Mouse (Mus musculus) left cerebral cortex, postnatal 14 days (tissue): ENCODE measurements around the gene Rcor3. TPM values are rescaled to one million over a fixed set of nuclear protein-coding genes. Genes with fewer than 3 reads are reported as not detected.

Source experiments
- DNase-seq, 2 experiments: peaks; one replicate each; pipeline ENCODE4 v3.0.0; 2021 to 2022; ENCODE audit warnings: low spot score in 2 of 2, mixed read lengths in 1 of 2
- intact Hi-C: fragments of 180-260 bp; cut with DNase I; formaldehyde crosslinking; loops from one replicate; pipeline ENCODE4 v1.15.1; 2025
- total RNA-seq, 2 experiments: library from RNA; stranded (reverse); gene quantifications; 2 replicates each; pipeline ENCODE4 v1.2.3; 2021

The Rcor3 gene
- total RNA-seq, 2 experiments from 2014 or later = 31.3 to 32.1 TPM

DNA sequence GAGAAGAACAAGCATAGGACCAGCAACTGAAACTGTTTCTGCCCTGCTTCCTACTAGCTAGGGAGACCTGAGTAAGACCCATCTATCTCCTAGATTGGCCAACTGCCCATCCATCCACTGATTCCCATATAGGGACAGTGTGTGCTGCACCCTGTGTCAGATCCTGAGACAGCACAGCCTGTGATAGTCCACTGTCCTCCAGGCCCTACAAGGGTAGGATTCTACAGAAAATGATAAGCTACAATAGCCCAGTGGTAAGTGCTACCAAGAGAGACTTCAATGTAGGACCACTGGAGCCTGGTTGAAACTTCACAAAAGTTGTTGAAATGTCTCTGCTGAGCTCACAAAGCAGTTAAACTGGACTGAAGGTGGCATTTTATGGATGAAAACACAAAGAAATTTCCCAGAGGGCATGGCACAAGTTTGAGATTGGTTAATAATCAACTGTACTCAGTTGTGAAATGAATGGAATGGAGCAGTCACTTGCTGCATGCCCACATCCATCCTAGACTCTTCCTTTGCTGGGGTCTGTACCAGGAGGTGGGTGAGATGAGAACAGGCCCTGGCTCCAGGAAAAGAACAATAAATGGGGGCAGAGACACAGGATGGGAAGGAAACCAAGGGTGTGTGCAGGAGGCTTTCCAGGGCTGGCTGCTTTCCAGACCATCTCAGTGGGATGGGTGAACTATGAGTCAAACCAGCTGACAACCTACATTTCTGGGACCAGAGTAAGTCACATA, 60.9 kb downstream of the Rcor3 start:
- no peak for DNase-seq
- intact Hi-C loops = no loop called here

DNA sequence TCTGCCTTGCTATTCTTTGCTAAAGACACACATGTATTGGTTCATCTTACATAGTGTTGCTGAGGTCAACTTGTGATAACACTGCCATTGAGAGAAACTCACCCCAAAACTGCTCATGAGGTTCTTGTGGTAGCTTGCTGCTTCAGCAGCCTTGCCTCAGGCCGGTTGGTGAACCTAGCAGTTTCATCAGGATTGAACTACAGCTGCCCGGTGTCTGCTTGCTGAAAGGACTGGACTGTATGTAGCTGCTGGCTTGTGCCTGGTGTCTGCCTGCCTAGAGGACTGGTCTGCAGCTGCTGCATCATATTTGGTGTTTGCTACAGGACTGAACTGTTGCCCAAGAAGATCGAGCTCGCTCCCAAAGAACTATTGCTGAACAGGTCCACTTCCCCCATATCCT, 61.8 kb downstream of the Rcor3 start:
- intact Hi-C loops = no loop called here
- no peak for DNase-seq

DNA sequence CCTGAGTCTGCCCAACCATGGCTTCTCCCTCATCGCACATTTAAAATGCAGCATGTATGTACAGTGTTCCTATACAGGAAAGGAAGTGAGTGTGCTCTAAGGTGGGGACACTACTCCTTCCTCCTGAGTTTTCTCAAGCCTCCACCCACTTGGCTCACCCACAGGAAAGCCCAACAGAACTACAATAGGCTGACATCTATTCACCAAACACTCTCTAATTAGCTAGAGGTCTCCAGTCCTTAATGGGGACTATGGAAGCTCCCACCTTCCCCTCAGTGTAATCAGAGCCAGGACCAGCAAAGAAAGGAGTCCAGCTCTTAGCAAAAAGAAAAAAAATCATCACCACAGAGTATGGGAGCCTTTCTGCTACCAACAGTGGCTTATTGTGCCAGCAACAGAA, 63.0 kb downstream of the Rcor3 start:
- intact Hi-C loops = no loop called here
- no peak for DNase-seq

DNA sequence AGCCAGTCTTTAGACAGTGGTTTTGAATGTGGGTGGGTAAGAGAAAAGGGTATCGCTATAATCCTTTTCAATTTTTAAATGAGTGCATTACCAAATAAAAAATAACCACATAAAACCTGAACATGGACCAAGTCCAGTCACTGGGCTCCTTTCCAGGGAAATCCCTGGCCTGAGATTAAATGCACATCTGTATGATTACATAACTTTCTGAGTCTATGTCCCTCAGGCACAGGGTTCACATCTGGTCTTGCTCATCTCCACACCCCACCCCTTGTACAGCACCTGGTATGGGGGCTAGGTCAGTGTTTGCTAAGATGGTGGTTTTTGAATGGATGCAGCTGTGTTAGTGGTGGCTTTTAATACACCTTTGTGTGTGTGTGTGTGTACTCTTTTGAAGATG, 65.4 kb downstream of the Rcor3 start:
- intact Hi-C loops = no loop called here
- DNase-seq = no peak

DNA sequence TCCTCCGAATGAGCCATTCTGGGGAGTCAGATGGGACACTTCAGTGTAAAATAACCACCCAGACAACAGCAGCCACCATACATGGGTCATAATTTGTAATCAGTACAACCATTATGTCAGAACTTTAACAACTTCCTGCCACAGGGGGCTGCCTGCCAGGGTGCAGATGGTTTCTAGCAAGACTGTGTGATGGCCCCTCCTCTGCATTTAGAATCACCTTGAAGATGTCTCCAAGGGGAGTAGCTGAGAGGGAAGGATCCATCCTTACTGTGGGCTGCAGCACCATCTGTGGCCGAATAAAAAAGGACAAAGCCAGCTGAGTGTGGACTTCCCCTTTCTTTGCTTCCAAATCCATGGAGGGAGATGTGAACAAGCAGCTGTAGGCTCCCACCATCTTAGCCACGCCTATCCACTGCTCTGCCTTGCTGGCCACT, 67.2 kb downstream of the Rcor3 start:
- intact Hi-C loops = no loop called here
- DNase-seq = no peak

DNA sequence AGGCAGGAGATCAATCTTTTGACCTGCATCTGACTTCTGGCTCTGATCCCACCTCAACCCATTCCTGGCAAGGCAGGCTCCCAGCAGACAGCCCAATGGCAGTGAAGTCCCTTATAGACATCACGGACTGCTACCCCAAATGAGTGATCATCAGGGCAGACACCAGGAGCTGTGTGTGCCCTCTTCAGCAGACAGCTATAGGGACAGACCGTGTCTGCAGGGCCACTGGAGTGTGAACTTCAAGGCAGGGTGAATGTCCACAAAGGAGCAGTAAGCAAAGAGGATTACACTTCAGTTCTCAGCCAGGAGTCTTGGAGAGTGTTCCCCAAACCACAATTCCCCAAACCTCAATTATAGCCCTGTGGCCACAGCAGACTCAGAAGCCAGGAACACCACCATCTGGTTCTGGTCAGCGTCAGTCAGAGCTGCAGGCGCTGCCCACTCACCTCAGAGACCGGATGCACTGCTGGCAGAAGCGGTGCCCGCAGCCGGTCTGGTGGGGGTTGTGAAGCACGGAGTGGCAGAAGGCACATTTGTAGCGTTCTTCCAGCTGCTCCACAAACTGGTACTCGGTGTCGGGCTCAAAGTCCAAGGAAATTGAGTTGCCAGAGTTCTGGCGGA, 67.8 kb downstream of the Rcor3 start:
- intact Hi-C loops = no loop called here
- peak in 1 of 2 experiments; percentile 48 for DNase-seq

DNA sequence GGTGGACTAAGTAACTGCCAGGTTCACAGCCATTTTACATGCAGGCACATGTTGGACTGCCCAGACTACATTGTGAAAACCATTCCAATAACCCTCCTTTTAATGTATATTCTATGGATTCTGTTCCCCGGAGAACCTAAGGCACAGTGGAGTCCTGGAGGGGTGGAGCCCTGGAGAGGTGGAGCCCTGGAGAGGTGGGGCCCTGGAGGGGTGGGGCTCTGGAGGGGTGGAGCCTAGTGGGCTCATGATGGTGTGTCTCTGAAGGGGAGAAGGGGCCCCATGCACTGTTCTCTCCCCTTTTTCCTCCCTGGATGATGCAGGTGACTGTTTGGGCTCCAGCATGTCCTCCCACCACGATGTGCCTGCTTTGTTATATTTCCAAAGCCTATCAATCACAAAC, 69.7 kb downstream of the Rcor3 start:
- intact Hi-C loops = no loop called here
- DNase-seq = no peak

DNA sequence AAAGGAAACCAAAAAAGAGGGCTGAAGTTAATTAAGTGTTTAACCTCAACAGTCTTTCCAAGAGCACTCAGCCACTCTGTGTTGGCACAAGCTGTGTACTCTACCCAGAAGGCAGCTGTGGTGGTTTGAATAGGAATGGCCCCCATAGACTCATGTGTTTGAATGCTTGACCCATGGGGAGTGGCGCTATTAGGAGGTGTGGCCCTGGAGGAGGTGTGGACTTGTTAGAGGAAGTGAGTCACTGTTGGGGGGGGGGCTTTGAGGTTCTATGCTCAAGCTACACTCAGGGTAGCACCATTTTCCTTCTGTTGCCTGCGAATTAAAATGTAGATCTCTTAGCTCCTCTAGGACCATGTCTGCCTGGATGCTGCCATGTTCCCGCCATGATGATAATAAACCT, 70.9 kb downstream of the Rcor3 start:
- intact Hi-C loops = no loop called here
- DNase-seq = no peak

DNA sequence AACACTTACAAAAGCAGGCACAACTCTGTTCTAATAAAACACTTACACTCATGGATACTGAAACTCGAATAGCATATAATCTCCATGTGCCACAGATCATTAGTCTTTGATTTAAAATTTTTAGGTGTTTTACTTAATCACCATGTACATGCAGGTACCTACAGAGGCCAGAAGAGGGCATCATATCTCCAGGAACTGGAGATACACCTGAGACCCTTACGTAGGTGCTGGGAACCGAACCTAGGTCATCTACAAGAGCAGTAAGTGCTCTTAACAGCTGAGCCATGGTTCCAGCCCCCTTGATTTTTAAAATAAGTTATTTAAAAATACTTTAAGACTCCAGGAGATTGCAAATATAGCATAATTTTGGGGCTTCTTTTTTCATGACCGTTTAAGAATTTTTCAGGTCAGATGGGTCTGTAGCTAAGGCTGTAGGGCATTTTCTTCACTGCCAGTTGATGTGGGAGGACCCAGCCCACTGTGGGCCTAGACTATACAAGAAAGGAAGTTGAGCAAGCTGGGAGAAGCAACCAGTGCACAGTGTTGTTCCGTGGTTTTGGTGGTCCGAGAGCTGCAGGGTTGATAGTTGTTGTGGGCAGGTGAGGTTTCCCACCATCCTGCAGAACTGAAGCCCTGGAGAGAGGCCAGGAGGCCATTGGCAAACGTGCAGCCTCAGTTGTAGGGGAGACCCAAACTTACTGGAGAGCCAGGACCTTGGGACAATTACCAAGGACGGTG, 74.5 kb downstream of the Rcor3 start:
- intact Hi-C loops = no loop called here
- DNase-seq = no peak

DNA sequence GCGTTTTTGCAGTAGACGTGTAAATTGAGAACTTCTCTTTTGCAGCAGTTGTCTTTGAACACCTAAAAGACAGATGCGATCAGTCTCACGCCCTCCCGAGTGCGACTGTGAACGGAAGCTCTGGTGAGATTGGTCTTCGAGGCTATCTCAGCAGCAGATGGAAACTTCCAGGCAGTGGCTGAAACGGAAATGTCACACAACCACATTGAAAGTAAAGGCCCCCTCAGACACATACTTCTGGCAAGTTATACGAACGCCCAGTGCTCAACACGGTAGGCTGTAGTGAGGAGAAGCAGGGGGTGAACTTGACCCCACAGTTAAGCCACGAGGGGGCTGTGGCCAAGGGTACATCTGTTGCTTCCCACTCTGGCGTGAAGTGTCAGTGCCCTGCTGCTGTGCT, 75.2 kb downstream of the Rcor3 start:
- intact Hi-C loops = no loop called here
- no peak for DNase-seq

DNA sequence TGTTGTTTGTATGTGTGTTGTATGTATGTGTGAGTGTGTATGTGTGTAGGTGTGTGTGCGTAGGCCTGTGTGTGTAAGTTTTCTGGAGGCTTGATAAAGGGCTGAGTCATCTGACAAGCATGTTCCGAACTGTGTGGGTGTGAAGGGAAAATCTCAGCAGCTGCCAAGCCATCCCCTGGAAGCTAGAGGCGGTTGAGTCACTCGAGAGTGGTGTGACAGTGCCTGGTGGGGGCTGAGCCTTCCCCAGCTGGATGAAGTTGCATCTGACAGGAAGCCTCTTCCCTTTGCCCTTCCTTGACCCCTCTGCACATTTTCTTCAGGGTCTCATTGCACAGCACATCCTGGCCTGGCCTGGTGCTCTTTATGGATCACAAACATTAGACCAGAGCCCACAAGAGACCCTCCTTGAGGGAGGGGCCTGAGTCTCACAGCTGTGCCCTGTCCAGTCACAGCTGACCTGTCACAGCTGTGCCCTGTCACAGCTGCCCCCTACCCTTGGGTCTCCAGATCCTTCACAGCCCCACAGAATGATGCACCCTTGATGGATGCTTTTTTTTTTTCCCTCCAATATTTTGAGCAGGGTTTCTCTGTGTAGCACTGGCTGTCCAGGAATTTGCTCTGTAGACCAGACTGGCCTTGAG, 76.1 kb downstream of the Rcor3 start:
- DNase-seq = peak; percentile 78 to 87

DNA sequence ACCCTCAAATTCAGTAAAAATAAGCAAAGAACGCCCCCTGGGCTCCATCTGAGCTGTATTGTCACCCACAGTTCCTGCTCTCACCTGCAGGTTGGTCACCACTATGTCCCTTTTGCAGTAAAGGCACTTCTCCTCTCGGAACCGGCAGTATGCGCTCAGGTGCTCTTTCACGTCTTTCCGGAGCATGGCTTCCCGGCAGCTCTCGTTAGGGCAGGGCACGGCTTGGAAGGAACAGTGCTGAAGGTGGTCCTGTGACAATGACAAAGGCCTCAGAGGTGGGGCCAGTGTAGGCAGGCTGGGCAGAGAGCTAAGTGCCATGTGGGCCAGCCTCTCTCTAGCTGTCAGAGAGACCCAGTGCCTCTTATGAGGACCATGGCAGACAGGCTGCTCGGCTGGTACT, 79.0 kb downstream of the Rcor3 start:
- intact Hi-C loops = no loop called here
- DNase-seq = no peak

More for the DNA sequence above, 76.1 kb downstream of the Rcor3 start:
- intact Hi-C loops = no loop called here

DNA sequence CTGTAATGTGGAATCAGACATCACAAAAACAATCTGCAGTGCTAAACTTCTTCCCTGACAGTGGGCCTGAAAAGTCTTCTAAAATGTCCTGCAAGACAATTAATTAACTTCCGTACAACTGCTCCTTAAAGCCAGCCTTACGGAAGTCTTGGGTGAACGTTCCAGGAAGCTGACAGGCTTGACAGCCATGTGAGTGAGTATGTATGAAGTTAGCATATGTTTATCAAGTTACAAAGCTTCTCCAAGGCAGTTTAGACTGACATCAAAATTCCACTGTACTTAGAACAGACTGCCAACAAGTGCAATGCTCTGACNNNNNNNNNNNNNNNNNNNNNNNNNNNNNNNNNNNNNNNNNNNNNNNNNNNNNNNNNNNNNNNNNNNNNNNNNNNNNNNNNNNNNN, 84.1 kb downstream of the Rcor3 start:
- intact Hi-C loops = no loop called here
- DNase-seq = no peak

DNA sequence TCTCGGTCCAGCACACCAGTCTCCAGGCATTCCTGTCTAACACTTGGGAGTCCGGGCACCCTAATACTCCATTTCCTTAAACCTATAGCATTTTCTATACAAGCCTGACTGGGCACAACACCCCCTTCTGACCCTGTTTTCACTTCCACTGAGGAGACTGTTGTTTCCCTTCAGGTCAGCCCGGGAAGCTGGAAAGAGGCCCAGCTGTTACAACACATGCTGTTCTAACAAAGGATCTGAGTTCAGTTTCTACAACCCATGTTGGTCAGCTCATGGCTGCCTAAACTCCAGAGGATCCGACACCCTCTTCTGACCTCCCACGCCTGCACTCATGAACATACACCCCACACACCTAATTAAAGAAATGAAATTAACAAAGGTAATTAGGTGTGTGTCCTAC, 84.9 kb downstream of the Rcor3 start:
- DNase-seq = no peak
- intact Hi-C loops = no loop called here

DNA sequence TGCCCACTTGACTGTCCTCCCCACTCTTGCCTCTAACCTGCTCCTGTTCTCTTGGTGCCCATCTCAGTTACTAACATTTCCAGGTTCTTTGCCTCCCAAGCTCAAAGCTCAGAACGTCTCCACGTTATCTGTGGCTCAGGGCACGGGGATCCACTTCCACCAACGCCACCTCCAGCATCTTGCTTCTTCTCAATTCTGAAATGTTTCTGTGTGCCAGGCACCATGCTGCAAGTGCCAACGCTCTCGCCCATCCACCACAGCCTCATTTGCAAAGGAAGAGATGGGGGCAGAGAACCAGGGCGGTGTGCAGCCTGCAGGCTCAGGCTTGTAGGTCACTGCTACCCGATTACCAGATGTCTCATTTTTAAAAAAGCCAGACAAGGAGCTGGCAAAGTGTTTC, 85.4 kb downstream of the Rcor3 start:
- DNase-seq = no peak
- intact Hi-C loops = no loop called here

Other genes with a start within 250 kb of the Rcor3 start
- 10 to 100 TPM; 33.4 to 36.2 TPM for gene Slc30a1, start 231.3 kb downstream of the Rcor3 start, total RNA-seq
- under 1 TPM; 0.35 to 0.36 TPM for gene Rd3, start 160.7 kb downstream of the Rcor3 start, total RNA-seq
- 1 to 10 TPM; 6.4 to 6.8 TPM for gene Traf5, start 45.5 kb downstream of the Rcor3 start, total RNA-seq
- gene Kcnh1, start 52.7 kb upstream of the Rcor3 start, total RNA-seq = 10 to 100 TPM; 55.6 to 67.5 TPM